Mouse (Mus musculus) spleen, adult 18-20 months (tissue): Measurements from ENCODE around the gene Dnajc3.

Experiments
- DNase-seq, 2 experiments: peaks; one replicate each; pipeline ENCODE4 v3.0.0; 2022; ENCODE audit warnings: mixed read lengths in 2 of 2

The Dnajc3 gene

GRCm38 (mm10) chr14:118984161-118984560 lies 46.4 kb downstream of the Dnajc3 start:
- no peak for DNase-seq

GRCm38 (mm10) chr14:118986653-118987522 lies 49.1 kb downstream of the Dnajc3 start:
- peak; percentile 30 to 73 for DNase-seq

- DNase-seq = no peak
Measured at GRCm38 (mm10) chr14:118987523-118988496, 50.0 kb downstream of the Dnajc3 start.

- DNase-seq = no peak
Measured at GRCm38 (mm10) chr14:118995226-118995925, 57.6 kb downstream of the Dnajc3 start.

- DNase-seq = peak in 1 of 2 experiments; percentile 51
Measured at GRCm38 (mm10) chr14:119003320-119003719, 65.5 kb downstream of the Dnajc3 start.

GRCm38 (mm10) chr14:119005834-119006233 lies 68.1 kb downstream of the Dnajc3 start:
- no peak for DNase-seq

- DNase-seq = peak in 1 of 2 experiments; percentile 20
Measured at GRCm38 (mm10) chr14:119006441-119007102, 68.8 kb downstream of the Dnajc3 start.

GRCm38 (mm10) chr14:119007103-119007951 lies 69.6 kb downstream of the Dnajc3 start:
- DNase-seq = peak; percentile 91 to 92

- no peak for DNase-seq
Measured at GRCm38 (mm10) chr14:119008031-119008590, 70.3 kb downstream of the Dnajc3 start.

GRCm38 (mm10) chr14:119009531-119009930 lies 71.8 kb downstream of the Dnajc3 start:
- no peak for DNase-seq

- DNase-seq = peak in 1 of 2 experiments; percentile 23
Measured at GRCm38 (mm10) chr14:119012607-119013431, 75.0 kb downstream of the Dnajc3 start.

- no peak for DNase-seq
Measured at GRCm38 (mm10) chr14:119013549-119013948, 75.8 kb downstream of the Dnajc3 start.

- no peak for DNase-seq
Measured at GRCm38 (mm10) chr14:119025889-119026288, 88.1 kb downstream of the Dnajc3 start.

GRCm38 (mm10) chr14:119027130-119027529 lies 89.4 kb downstream of the Dnajc3 start:
- peak; percentile 23 to 54 for DNase-seq

- no peak for DNase-seq
Measured at GRCm38 (mm10) chr14:119027675-119028253, 90.0 kb downstream of the Dnajc3 start.
